Mouse (Mus musculus) heart, postnatal 0 days (tissue): ENCODE data around the gene Cox6a2.

ENCODE experiments used
- CTCF ChIP-seq: IDR thresholded peaks from 2 replicates; pipeline ENCODE4 v1.5.1; 2016; ENCODE audit warnings: antibody characterized with exemption, control low read depth, low read depth
- EP300 ChIP-seq: IDR thresholded peaks from 2 replicates; pipeline ENCODE4 v1.6.1; 2016; ENCODE audit warnings: antibody characterized with exemption, low read depth

DNA sequence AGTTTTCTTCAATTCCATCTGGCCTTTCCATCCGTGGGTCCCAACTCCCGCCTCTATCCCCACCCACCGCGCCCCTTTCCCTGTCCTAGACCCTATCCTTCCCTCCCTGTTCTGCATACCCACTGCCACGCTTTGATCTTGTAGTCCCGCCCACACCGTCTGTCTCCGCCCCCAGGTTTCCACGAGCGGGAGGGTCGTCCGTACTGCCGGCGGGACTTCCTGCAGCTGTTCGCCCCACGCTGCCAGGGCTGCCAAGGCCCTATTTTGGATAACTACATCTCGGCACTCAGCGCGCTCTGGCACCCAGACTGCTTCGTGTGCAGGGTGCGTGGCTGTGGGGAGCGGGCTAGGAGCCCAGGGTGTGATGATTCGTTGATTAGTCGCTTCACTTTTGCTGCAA, 46.4 kb upstream of the Cox6a2 start:
- TF ChIP-seq CTCF (no peak), EP300 (no peak)
